Mouse (Mus musculus): ENCODE data around the gene Cuedc1. TPM values are rescaled to one million over a fixed set of nuclear protein-coding genes. Genes with fewer than 3 reads are reported as not detected.

The Cuedc1 gene
- total RNA-seq, 2 experiments from 2014 or later, result 37.1 to 43.6 TPM

- intact Hi-C loops (cut with DNase I), result no loop called here
- DNase-seq (ENCODE audit: extremely low spot score in 1 of 2, low spot score in 2 of 2), result no peak
These were observed 109.8 kb downstream of the Cuedc1 start for GRCm38 (mm10) chr11:88207697-88208096.

DNA sequence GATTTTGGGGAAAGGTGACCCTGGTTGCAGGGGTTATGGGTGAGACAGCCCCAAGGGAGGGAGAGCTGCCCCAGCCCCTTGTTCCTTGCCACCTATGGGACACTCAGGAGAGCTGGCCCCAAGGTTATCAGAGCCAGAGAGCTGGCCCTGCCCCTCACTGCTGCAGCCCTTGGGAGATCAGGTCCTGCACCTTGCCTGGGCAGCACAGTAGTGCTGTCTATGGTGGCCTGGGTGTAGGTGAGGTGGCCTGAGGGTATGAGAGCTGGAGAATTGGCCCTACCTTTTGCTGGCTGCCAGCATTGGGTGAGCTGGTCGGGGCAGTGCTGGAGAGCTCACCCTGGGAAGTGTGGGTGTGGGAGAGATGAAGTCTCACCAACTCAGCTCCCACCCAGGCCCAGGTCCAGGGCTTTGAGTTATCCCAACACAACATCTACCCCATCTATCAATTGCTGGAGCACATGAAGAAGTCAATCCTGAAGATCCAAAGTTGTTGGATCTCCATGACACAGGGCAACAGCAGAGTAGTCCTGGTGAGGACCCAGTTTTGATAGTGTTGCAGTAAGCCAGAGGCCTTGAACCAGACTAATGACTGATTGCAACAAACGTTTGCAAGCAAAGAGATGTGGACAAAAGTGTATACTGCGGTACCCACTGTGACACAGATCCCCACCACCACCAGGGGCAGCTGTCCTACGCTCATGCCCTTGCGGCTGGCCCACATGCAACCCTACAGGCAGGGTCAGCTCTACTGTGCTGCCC lies 114.1 kb downstream of the Cuedc1 start:
- intact Hi-C loops (cut with DNase I), result loop anchor here (10.0 kb wide), 1 partner anchor 523 kb away; no protein-coding TSS in a partner anchor

DNA sequence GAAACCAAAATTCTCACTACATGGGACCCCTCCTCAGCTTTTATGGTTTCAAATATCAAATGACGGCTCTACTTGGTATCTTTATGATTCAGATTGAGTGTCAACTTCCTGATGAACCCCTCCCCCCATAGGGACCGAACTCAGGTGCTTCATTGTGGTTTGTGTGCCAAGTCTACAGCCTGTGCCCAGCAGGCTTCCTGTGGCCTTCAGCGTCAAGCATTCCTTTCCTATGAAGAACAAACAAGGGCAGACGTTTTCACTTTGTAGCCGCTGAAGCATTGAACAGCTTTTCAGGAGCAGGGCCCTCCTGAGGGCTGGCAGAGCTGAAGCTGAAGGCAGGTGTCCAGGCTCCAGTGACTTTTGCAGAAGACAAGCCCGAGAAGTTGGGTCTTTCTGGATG lies 115.9 kb downstream of the Cuedc1 start:
- intact Hi-C loops (cut with DNase I), result loop anchor here (10.0 kb wide), 1 partner anchor 521 kb away; no protein-coding TSS in a partner anchor
- DNase-seq (ENCODE audit: extremely low spot score in 1 of 2, low spot score in 2 of 2), result no peak

More for the DNA sequence above, 114.1 kb downstream of the Cuedc1 start:
- DNase-seq (ENCODE audit: extremely low spot score in 1 of 2, low spot score in 2 of 2), result no peak

DNA sequence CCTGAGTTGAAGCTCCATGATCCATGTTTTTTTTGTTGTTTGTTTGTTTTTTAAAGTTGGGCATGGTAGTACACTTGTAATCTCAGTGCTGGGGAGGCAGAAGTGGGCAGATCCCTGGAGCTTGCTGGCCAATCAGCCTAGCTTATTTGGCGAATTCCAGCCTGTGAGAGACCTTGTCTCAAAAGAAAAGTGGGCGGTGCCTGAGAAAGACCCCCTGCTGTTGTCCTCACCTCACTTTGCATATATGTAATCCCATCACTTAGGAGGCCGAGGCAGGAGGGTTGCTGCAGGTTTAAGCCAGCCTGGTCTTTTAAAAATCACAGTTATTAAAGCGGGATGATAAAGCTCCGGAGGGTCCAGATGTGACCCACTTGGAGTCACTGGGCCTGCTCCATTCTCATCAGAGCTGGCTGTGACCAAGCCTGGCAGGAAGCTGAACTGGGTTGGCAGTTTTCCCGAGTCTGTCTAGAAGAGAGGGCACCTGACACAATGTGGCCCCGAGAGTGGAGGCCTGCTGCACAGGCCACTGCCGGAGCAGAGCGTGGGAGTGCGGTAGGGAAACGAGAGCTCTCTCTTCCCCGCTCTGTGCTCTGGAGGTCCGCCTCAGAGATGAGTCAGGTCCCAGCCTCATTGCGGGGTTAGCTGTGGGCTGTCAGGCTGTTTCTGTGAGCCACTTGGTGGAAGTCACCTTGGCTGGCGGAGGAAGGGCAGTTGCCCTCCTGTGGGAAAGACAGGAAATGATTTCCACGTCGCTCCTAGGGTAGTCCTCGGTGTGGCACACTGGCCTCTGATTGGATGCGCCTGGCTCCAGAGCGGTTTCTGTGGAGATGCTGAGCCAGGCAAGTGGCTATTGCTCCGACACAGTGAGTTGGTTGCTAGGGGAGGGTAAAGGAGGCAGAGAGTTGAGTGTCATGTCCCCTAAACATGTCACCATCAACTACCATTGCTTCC lies 117.3 kb downstream of the Cuedc1 start:
- intact Hi-C loops (cut with DNase I), result loop anchor here (10.0 kb wide), 1 partner anchor 520 kb away; no protein-coding TSS in a partner anchor
- peak in 1 of 2 experiments; percentile 64 for DNase-seq (ENCODE audit: extremely low spot score in 1 of 2, low spot score in 2 of 2)

- peak; percentile 52 to 60 for DNase-seq (ENCODE audit: extremely low spot score in 1 of 2, low spot score in 2 of 2)
- intact Hi-C loops (cut with DNase I), result loop anchor here (1.0 to 10.0 kb wide), 2 partner anchors 519 to 607 kb away; no protein-coding TSS in a partner anchor
These were observed 118.4 kb downstream of the Cuedc1 start for GRCm38 (mm10) chr11:88216231-88216685.

GRCm38 (mm10) chr11:88218155-88218554 lies 120.3 kb downstream of the Cuedc1 start:
- intact Hi-C loops (cut with DNase I), result loop anchor here (10.0 kb wide), 1 partner anchor 517 kb away; no protein-coding TSS in a partner anchor
- no peak for DNase-seq (ENCODE audit: extremely low spot score in 1 of 2, low spot score in 2 of 2)

- intact Hi-C loops (cut with DNase I), result loop anchor here (10.0 kb wide), 1 partner anchor 516 kb away; no protein-coding TSS in a partner anchor
These were observed 120.7 kb downstream of the Cuedc1 start for GRCm38 (mm10) chr11:88218586-88218985.

DNA sequence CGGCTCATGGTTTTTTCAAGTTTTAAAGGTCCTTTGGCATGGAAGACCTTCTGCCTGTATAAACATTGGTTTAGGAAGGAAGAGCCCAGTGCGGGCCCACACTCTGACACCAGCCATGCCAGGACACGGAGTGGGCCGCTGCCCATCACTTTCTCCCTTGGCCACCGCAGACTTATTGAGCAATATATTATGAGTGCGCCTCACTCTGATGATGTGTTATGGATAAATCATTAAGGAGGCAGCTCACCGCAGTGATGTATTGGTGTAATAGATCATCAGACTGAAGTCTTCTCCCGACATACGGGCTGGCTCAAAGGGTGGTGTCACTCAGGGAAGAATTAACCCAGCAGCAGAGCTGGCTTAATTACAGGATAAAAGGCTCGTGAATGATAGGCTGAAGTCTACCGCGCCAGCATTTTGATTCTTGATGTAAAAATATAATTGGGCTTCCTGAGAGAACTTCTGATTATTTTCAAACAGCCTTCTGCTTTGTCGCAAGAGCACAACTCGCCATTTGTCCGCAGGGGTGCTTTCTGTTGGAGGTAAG lies 124.1 kb downstream of the Cuedc1 start:
- intact Hi-C loops (cut with DNase I), result no loop called here
- no peak for DNase-seq (ENCODE audit: extremely low spot score in 1 of 2, low spot score in 2 of 2)

More at GRCm38 (mm10) chr11:88218586-88218985, 120.7 kb downstream of the Cuedc1 start:
- DNase-seq (ENCODE audit: extremely low spot score in 1 of 2, low spot score in 2 of 2), result no peak

GRCm38 (mm10) chr11:88227001-88227957 lies 129.4 kb downstream of the Cuedc1 start:
- intact Hi-C loops (cut with DNase I), result no loop called here
- DNase-seq (ENCODE audit: extremely low spot score in 1 of 2, low spot score in 2 of 2), result no peak

DNA sequence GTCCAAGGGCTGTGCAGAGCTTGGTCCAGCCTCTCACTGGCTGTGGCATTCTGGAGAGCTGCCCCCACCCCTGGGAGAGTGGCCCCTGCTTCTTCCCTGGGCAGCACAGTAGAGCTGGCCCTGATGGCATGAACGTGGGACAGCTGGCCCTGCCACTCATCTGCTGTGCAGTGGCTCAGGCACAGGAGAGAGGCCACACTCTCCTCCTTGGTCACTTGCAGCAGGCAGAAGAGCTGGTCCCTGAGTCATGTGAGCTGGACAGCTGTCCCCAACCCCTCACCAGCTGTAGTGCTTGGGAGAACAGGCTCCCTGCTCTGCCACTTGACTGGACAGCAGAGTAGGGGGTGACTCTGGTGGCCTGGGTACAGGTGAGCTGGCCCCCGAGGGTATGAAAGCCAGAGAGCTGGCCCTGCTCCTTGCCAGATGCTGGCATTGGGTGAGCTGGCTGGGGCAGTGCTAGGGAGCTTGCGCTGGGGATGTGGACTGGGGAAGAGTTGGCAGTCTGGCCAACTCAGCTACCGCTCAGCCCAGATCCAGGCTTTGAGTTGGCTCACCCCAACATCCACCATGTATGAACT lies 133.4 kb downstream of the Cuedc1 start:
- DNase-seq (ENCODE audit: extremely low spot score in 1 of 2, low spot score in 2 of 2), result no peak
- intact Hi-C loops (cut with DNase I), result no loop called here

DNA sequence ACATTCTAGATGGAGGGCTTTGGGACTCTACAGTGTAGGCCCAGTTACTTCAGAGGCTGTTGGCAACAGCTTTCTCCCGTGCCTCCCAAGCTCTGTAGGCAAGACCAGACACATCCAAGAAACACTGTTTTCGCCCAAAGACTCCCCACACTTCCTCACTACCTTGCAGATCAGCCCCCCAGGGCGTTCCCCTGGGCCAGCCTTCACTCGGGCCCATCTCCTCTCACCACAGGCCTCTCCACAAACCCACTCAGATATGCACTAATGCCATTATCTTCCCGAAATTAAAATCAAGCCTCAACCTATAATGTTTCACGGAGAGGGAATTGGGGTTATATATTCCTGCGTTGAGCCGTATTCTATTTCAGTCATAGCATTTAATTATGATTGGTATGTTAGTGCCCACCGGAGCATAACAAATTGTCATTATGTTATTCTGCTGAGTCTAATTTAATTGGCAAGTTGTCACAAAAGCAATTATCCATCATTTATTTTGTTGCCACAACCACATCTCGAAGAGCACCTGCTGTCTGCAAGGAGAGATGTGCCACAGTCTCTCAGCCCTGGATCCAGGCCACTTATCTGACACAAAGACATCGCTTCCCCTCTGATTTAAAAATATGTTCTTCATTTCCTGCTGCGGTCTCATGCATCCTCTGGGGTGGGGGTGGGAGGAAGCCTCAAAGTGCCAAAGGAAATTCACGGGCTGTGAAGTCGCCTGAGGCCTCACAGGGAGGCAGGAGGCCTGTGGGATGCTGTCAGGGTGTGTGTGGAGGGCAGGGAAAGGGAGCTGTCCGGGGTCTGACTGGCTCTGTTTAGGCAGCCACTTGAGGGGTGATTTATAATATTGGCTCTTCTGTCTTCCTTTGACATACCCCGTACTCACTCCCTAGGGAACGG lies 135.9 kb downstream of the Cuedc1 start:
- no peak for DNase-seq (ENCODE audit: extremely low spot score in 1 of 2, low spot score in 2 of 2)
- intact Hi-C loops (cut with DNase I), result no loop called here

DNA sequence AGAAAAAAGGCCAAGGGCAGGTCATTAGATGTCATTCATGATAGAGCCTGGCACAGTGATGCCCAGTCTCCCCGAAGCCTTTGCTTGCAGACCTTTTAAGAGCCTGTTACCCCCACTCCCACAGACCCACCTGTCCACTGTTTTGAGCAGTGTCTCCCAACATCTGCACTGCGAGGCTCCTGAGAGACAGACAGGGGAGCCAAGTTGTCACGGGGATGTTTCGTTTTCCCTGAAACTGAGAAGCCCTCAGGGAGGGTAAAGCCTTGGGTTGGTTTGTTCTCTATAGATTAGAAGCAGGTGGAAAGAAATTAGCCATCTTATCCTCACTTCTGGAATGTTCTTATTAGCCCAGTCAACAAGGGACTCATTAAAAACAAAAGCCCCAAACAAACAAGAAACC lies 136.9 kb downstream of the Cuedc1 start:
- DNase-seq (ENCODE audit: extremely low spot score in 1 of 2, low spot score in 2 of 2), result no peak
- intact Hi-C loops (cut with DNase I), result no loop called here

DNA sequence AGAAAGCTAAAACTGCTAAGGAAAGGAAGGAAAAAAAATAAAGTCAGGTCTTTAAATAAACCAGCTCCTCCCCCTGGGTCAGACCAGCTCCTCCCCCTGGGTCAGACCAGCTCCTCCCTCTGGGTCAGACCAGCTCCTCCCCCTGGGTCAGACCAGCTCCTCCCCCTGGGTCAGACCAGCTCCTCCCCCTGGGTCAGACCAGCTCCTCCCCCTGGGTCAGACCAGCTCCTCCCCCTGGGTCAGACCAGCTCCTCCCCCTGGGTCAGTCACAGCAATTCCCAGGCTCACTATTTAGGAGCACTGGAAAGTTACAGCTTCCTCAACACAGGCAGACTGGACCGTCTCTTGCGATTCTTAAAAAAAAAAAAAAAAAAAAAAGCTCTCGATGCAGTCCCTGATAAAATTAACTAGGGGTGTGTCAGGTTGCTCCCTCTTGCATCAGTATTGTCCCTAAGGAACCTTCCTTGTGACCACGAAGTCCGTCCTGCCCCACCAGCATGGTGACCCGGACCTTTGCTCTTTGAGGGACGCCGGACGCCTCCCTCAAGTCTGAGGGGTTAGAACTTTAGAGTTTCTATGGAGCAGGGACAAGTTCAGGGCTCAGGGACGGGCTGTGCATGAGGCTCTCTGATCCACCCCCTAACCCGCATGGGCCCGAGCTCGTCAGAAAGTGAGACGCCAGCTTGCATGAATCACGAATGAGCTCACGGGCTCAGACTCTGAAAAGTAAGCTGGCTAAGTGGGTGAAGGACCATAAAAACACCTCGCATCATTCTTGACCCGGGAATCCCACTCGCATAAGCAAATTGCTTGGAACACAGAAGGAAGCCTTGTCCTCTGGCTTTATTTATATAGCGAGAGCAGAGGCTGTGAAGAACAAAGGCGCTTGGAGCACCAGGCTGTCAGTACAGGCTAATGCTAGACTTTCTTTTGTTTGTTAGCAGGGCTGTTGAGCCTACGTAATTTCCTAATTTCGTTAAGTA lies 137.7 kb downstream of the Cuedc1 start:
- DNase-seq (ENCODE audit: extremely low spot score in 1 of 2, low spot score in 2 of 2), result peak in 1 of 2 experiments; percentile 47
- intact Hi-C loops (cut with DNase I), result no loop called here

GRCm38 (mm10) chr11:88240275-88240674 lies 142.4 kb downstream of the Cuedc1 start:
- intact Hi-C loops (cut with DNase I), result no loop called here
- no peak for DNase-seq (ENCODE audit: extremely low spot score in 1 of 2, low spot score in 2 of 2)

DNA sequence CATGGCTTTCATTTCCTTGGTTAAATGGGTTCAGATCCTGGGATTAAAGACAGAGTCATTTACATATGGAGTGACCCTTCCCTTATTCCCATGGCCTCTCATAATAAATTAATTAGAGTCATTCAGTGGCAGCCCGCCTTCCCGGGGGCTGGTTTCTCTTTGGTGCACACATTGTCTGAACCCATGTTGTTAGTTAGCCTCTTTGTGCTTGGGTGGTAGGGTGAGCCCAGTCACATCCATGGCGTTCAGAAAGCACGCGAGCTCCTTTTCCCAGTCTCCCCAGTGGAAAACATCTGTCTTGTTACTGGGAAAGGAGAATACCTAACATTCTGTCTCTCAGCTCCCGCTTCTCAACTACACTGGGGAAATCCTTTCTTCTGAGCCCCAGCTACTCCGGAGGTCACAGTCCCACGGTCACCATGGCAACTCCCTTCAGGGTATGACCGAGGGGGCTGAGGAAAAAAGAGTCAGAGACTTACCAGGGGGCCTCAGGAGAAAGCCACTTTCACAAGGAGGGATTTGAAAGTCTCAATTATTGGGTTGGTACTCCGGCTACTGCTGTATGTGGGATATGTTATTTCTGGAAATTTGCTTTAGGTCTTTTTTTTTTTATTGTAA lies 143.0 kb downstream of the Cuedc1 start:
- intact Hi-C loops (cut with DNase I), result no loop called here
- peak in 1 of 2 experiments; percentile 46 for DNase-seq (ENCODE audit: extremely low spot score in 1 of 2, low spot score in 2 of 2)

All from left cerebral cortex, postnatal 10 days (tissue).